Mouse (Mus musculus) gastrocnemius, postnatal 4 days (tissue): ENCODE data around the gene Gm5640. TPM values are rescaled to one million over a fixed set of nuclear protein-coding genes. Genes with fewer than 3 reads are reported as not detected.
A peak's percentile ranks its signal among the peaks of the same experiment; 100 is the strongest.
"Not testable (repeated sequence)": the region's sequence is repeated elsewhere in the genome, so short reads cannot be mapped to it uniquely, and the experiment has no call there.

Source experiments
- DNase-seq, 2 experiments: peaks; one replicate each; pipeline ENCODE4 v3.0.0; 2021 to 2022; ENCODE audit warnings: low spot score in 2 of 2, mixed read lengths in 2 of 2
- long read RNA-seq, 2 experiments: library from polyadenylated mRNA; stranded (forward); transcript quantifications; one replicate each; pipeline ENCODE4 v2.0.0; 2021
- total RNA-seq, 2 experiments: library from RNA; stranded (reverse); gene quantifications; 2 replicates each; pipeline ENCODE4 v1.2.3; 2021

Gene Gm5640
- under 1 TPM in 1 of 2 experiments, not detected in 1; 0.10 TPM for total RNA-seq
- long read RNA-seq, experiment 1: 0 reads
- long read RNA-seq, experiment 2: 0 reads

DNA sequence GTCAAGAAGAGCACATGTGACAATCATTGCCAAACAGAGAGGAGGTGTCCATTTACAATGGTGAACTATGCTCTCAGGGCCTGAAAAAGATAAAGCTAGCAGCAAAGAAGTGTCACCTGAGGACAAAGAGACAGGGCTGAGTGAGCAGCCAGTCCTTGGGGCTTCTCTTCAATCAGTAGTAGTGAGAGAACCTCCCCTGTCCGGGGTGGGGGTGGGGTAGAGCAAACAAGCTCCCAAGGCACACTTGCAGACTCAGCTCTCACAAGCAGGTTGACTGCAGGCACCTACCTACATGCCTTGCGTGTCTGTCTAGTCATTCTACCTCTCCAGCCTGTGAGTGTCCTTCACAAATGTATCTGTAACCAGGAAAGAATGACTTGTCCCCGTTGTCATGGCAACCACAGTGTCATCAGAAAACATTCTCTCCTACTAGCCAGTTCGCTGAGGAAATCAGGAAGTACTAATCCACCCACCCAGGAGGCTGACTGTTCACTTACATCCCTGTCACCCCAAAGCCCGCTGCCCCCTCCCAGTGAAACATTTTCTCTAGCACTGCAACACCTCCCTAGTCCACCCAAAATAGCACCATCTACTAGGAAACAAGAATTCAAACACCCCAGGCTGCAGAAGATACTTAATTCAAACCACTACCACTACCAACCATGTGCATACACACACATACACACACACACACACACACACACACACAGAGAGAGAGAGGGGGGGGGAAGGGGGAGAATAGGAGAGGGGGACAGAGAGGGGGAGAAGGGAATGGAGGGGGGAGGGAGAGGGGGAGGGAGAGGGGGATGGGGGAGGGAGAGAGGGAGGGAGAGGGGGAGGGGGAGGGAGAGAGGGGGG, at the start of gene Gm5640:
TSS of gene Gm5640 (minus strand) at position 170 of the 858 bp plus-strand sequence.
- peak in 1 of 2 experiments; percentile 4 for DNase-seq

DNA sequence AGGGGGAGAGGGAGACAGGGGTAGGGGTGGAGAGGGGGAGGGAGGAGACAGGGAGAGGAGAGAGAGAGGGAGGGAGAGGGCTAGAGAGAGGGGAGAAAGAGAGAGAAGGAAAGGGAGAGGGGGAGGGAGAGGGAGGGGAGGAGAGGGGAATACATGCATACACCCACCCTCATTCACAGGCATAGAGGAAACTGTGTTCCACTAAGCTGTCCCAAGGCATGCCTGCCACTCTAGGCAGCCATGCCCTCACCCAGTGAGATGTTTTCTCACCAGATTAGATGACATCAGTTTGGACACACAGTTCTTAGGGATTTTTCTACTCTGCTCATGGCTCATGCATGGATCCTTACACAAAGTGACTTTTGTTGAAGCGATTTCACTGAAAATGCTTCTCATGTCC, 958 bp upstream of the Gm5640 start:
- not testable (repeated sequence) for DNase-seq

DNA sequence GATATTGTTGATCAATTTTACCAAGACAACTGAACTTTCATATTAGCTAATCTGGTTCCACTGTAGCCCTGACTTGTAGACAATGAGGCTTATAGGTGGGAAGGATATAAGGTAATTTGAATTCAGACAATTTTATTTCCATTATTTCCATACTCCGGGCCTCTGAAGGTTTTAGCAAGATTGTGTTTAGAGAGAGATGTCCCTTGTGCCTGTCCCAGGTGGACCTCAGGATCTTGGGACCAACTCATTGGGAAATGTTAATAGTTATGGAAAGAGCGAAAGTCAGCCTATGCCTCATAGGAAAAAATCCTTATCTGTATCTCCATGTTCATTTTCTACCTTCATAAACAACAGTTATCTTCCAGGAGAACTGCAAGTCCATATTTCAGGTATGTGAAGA, 53.1 kb downstream of the Gm5640 start, which contains the start of gene Olfr1325:
TSS of gene Olfr1325 (plus strand) at position 301 of the 400 bp plus-strand sequence.
- no peak for DNase-seq

Other genes starting within 250 kb of the Gm5640 start
- 10 to 100 TPM; 14.0 to 16.2 TPM for gene G6pdx, start 216.4 kb downstream of the Gm5640 start, total RNA-seq
- not detected for gene Gm6880, start 164.2 kb downstream of the Gm5640 start, total RNA-seq
- gene Olfr1326-ps1, start 70.7 kb downstream of the Gm5640 start, total RNA-seq: not detected
- not detected for gene Olfr1325, start 53.0 kb downstream of the Gm5640 start, total RNA-seq
- gene Gm6890, start 95.3 kb upstream of the Gm5640 start, total RNA-seq: not detected
- gene Gm5936, start 191.6 kb upstream of the Gm5640 start, total RNA-seq: not detected